Mouse (Mus musculus): ENCODE data around the gene Celsr3.

Gene Celsr3

GRCm38 (mm10) chr9:108825820-108826699, at the start of gene Celsr3:
Gene Celsr3, plus strand, starts transcription at chr9:108826320.
- peak; percentile 79 for DNase-seq (ENCODE audit: extremely low spot score, low spot score)

GRCm38 (mm10) chr9:108776614-108777013, 49.5 kb upstream of the Celsr3 start:
- no peak for DNase-seq (ENCODE audit: extremely low spot score, low spot score)

GRCm38 (mm10) chr9:108777276-108777675, 48.8 kb upstream of the Celsr3 start:
- DNase-seq (ENCODE audit: extremely low spot score, low spot score), result no peak

GRCm38 (mm10) chr9:108780959-108781358, 45.2 kb upstream of the Celsr3 start:
- no peak for DNase-seq (ENCODE audit: extremely low spot score, low spot score)

GRCm38 (mm10) chr9:108781891-108782290, 44.2 kb upstream of the Celsr3 start:
- no peak for DNase-seq (ENCODE audit: extremely low spot score, low spot score)

GRCm38 (mm10) chr9:108782836-108783547, 43.1 kb upstream of the Celsr3 start:
- no peak for DNase-seq (ENCODE audit: extremely low spot score, low spot score)

- DNase-seq (ENCODE audit: extremely low spot score, low spot score), result peak; percentile 99
Measured at GRCm38 (mm10) chr9:108783548-108784463, 42.3 kb upstream of the Celsr3 start, which contains the start of gene Ip6k2. Gene Ip6k2, plus strand, starts transcription at chr9:108783796.

- DNase-seq (ENCODE audit: extremely low spot score, low spot score), result peak; percentile 31
Measured at GRCm38 (mm10) chr9:108785416-108785815, 40.7 kb upstream of the Celsr3 start.

GRCm38 (mm10) chr9:108786494-108786893, 39.6 kb upstream of the Celsr3 start:
- no peak for DNase-seq (ENCODE audit: extremely low spot score, low spot score)

GRCm38 (mm10) chr9:108787080-108787479, 39.0 kb upstream of the Celsr3 start:
- no peak for DNase-seq (ENCODE audit: extremely low spot score, low spot score)

- no peak for DNase-seq (ENCODE audit: extremely low spot score, low spot score)
Measured at GRCm38 (mm10) chr9:108788713-108789112, 37.4 kb upstream of the Celsr3 start.

- no peak for DNase-seq (ENCODE audit: extremely low spot score, low spot score)
Measured at GRCm38 (mm10) chr9:108792307-108792706, 33.8 kb upstream of the Celsr3 start.

GRCm38 (mm10) chr9:108792730-108793129, 33.4 kb upstream of the Celsr3 start:
- DNase-seq (ENCODE audit: extremely low spot score, low spot score), result no peak

- no peak for DNase-seq (ENCODE audit: extremely low spot score, low spot score)
Measured at GRCm38 (mm10) chr9:108795281-108795680, 30.8 kb upstream of the Celsr3 start.

GRCm38 (mm10) chr9:108795762-108796161, 30.4 kb upstream of the Celsr3 start:
- peak; percentile 25 for DNase-seq (ENCODE audit: extremely low spot score, low spot score)

- DNase-seq (ENCODE audit: extremely low spot score, low spot score), result no peak
Measured at GRCm38 (mm10) chr9:108796351-108796981, 29.7 kb upstream of the Celsr3 start.

GRCm38 (mm10) chr9:108797477-108797876, 28.6 kb upstream of the Celsr3 start:
- DNase-seq (ENCODE audit: extremely low spot score, low spot score), result no peak

GRCm38 (mm10) chr9:108798508-108799075, 27.5 kb upstream of the Celsr3 start:
- no peak for DNase-seq (ENCODE audit: extremely low spot score, low spot score)

GRCm38 (mm10) chr9:108799564-108799963, 26.6 kb upstream of the Celsr3 start:
- no peak for DNase-seq (ENCODE audit: extremely low spot score, low spot score)

GRCm38 (mm10) chr9:108805768-108806167, 20.4 kb upstream of the Celsr3 start:
- no peak for DNase-seq (ENCODE audit: extremely low spot score, low spot score)
